Mouse (Mus musculus) cerebral cortex, adult 2 months (tissue): Measurements from ENCODE around the gene Trip12.

Experiments
- WGBS: fragments of 180-500 bp; shearing (Covaris S2); methylation state at CpG from one replicate; pipeline ENCODE4 v1.1.7; 2018; 5-methylcytosine and 5-hydroxymethylcytosine counted together

Gene Trip12

DNA sequence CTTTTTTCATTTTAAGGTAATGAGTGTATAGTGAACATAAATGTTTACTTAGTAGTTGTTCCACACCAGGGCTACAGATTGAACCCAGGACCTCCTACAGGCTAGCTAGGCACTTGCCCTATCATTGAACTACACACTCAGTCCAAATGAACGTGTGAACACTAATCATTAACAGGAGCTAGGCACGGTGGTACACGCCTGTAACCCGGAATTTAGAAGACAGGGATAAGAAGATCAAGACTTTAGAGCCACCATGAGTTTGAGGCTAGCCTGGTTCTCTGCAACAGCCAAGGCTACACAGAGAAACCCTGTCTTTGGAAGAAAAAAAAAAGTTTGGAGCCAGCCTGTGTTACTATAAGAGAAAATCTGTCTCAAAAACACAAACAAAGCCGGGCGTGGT is 19.3 kb upstream of the Trip12 start:
- 96% methylated on average over 6 of the region's 6 CpGs for WGBS

GRCm38 (mm10) chr1:84855756-84856155 is 15.4 kb upstream of the Trip12 start:
- WGBS = 41% methylated on average over 2 of the region's 2 CpGs

DNA sequence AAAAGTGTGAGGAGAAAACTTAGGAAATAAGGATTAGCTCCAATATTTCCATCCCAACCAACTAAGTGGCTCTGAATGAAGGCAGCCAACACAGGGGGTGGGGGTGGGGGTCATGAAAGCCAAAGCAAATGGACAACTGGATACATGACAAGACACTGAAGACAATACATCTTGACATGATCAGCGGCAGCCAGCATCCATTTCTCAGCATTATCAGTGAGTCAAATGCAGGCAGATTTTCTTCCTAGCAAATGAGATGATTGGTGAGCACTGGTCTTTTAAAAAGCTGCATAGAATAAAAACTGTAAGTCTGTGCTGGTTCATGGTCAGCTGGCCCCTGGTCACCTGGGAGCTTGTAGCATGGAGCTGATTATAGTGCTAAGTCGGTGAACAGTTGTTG is 14.7 kb upstream of the Trip12 start:
- WGBS = 76% methylated on average over 2 of the region's 2 CpGs

GRCm38 (mm10) chr1:84853721-84854120 is 13.4 kb upstream of the Trip12 start:
- WGBS = 85% methylated on average over 1 of the region's 1 CpGs

GRCm38 (mm10) chr1:84851512-84852235 is 11.4 kb upstream of the Trip12 start:
- 66% methylated on average over 9 of the region's 9 CpGs for WGBS

GRCm38 (mm10) chr1:84850471-84850870 is 10.2 kb upstream of the Trip12 start:
- 67% methylated on average over 7 of the region's 7 CpGs for WGBS

DNA sequence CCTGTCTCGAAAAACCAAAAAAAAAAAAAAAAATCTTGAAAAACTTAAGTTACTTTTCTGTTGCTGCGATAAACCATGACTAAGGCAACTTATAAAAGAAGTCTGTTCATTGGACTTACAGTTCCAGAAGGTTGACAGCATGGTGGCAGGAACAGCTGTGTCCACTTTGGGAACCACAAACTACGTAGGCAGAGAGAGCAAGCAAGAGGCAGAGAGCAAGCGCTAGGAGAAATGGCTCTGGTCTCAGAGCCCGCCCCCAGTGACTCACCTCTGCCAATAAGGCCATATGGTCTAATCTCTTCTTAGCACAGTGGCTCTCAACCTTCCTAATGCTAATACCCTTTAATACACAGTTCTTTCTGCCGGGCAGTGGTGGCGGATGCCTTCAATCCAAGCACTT is 9.5 kb upstream of the Trip12 start:
- 91% methylated on average over 7 of the region's 7 CpGs for WGBS

DNA sequence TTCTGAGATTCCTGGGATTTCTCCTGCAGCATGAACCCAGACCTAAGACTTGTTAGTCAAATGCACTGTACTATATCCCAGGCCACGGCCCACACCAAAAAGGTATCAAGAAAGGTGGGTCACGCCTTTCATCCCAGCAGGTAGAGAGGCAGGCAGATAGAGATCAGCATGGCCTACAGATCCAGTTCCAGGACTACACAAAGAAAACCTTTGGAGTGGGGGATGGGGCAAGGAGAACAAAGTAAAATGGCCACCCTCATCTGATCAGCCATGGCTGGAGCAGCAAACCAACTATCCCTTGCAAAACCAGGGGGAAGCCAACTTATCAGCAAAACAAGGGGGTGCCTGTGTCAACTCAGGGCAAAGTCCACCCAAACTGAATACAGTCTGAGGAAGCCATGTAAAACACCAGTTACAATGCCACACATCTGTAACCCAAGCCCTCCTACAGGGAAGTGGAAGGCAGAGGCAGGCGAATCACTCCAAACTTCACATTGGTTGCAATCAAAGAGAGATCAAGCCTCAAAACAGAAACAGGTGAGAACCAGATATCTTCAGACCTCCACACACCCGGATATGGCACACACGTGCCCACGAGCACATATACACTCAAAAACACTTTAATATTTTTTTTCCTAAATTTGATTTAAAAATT is 8.6 kb upstream of the Trip12 start:
- WGBS = 97% methylated on average over 6 of the region's 6 CpGs

- 95% methylated on average over 3 of the region's 3 CpGs for WGBS
Observed at GRCm38 (mm10) chr1:84848335-84848734, 8.0 kb upstream of the Trip12 start.

DNA sequence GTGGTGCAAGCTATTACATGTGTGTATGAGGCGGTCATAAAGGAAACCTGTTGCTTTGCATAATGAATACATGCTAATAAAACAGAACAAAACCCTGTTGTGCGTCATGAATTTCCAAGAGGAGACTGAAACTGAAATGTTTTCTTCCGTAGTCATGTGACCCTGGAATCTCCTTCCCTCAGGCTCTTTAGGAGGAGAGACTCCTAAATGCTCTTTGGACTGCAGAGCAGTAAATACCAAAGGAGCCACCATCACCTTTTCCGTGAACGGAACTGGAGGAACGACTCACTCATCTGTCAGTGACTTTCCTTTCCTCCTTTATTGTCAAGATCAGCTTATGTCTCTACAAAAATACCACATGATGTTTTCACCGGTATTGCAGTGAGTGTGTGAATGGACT is 7.4 kb upstream of the Trip12 start:
- 95% methylated on average over 7 of the region's 7 CpGs for WGBS

GRCm38 (mm10) chr1:84843366-84843765 is 3.0 kb upstream of the Trip12 start:
- 96% methylated on average over 2 of the region's 2 CpGs for WGBS

- WGBS = 58% methylated on average over 3 of the region's 3 CpGs
Observed at GRCm38 (mm10) chr1:84841061-84841460, 745 bp upstream of the Trip12 start.

GRCm38 (mm10) chr1:84839309-84840017 is 853 bp downstream of the Trip12 start, which contains the start of gene Fbxo36:
TSS of gene Fbxo36 (plus strand) at chr1:84839841.
- WGBS = under 1% methylated on average over 52 of the region's 54 CpGs

DNA sequence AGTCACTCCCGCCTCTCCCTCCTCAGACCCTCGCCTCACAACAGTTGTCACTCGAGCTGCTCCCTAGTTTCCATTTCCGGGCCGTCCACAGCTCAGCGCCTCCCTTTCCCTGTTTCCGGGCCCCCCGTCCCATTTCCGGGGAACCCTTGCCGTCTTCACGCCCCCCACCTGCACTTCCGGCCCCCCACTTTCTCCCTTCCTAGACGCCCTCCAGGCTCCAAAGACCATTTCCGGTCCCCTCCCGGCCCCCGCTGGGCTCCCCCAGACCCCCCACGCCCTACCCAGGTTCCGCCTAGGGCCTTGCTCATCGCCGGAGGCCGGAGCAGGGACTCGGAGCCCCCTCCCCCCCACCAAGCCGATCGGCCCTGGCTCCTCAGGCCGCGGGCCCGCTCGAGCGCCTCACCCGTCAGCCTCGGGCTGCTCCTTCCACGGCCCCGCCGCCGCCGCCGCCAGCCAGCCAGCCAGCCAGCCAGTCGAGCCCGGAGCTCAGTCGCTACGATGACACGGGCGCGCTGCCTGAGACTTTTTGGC is 1.6 kb downstream of the Trip12 start:
- WGBS = under 1% methylated on average over 42 of the region's 44 CpGs

GRCm38 (mm10) chr1:84838156-84838555 is 2.2 kb downstream of the Trip12 start:
- 0% methylated on average over 22 of the region's 22 CpGs for WGBS

- WGBS = 2% methylated on average over 20 of the region's 20 CpGs
Observed at GRCm38 (mm10) chr1:84837523-84838145, 2.7 kb downstream of the Trip12 start.

DNA sequence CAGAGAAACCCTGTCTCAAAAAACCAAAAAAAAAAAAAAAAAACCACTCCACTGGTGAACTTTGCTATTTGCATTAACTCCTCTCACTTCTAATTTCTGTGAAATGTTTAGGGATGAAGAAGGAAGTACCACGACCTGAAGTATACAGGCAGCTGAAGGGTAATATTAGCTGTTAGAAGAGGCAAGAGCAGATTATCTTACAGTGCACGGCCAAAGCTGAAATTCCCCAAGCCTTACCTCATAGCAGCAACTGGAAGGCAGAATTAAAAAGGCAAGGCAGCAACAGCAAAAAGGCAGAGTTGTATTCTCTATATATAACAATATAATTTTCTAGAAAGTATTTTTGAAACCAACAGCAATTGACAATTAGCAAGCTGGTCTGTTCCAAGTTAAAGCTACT is 15.2 kb downstream of the Trip12 start:
- 62% methylated on average over 2 of the region's 2 CpGs for WGBS

DNA sequence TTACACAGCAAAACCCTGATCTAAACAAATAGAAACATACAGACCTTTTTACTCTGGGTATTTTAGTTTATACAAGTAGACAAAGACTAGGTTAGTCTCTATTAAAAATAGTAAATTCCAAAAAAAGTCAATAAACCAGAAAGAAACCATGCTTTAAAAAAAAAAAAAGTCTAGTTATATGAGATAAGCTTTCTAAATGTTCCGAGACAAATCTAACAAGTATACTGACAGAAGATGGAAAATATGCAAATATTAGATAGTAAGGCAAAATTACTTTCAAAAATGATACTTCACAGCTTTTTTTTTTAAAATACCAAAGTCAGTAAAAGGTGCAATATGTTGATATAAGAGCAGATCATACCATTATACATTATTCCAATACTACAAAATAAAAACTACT is 22.7 kb downstream of the Trip12 start:
- 65% methylated on average over 1 of the region's 1 CpGs for WGBS

DNA sequence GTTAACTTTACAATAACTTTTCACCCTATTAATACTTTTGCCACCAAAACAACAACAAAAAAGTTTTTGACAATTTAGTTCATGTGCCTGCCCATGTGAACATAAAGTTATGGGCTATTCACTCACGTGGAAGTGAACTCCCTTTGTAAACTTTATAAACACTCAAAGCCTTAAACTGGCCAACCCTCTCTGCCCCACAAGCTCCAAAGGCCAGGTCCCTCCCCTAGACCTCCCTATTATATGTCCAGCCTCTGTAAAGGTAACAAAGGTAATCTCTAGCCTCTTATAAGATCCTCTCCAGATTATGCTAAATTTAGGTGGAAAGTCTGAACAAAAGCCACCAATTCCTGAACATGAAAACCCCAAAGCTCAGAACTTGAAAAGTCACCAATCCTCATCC is 36.5 kb downstream of the Trip12 start:
- WGBS = 61% methylated on average over 1 of the region's 1 CpGs

DNA sequence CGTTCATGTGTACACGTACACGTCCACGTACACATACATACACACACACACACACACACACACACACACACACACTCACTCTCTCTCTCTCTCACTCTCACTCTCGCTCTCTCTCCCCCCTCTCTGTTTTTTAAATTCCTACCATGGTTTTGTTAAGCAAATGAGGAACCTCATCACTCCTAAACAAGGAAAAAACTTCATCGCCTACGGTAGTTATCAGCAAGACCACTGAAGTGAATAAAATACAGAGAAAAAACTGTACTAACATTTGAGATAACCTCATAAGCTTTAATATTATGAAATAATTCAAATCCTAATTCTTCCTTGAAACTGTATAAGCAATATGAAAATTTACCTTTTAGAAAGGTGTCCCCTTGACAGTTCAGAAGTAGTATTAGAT is 45.0 kb downstream of the Trip12 start:
- 92% methylated on average over 7 of the region's 7 CpGs for WGBS

DNA sequence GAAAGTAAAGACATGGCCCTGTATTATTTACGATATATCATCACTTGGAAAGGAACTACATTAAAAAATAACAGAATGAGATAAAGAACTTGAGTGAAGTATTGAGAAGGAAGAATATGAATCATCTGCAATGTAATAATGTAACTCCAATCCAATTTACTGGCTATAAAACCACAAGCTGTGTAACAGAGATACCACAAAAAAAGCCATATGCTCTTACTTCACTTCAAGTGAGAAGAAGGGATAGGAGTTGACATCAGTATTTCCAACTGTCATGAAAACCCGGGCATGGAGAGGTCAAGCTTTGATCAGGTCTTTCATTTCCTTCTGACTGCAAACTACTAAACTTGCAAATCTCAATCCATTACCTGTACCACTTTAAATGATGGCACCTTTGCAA is 48.9 kb downstream of the Trip12 start:
- 89% methylated on average over 2 of the region's 2 CpGs for WGBS

- WGBS = 91% methylated on average over 3 of the region's 3 CpGs
Observed at GRCm38 (mm10) chr1:84780630-84781029, 59.7 kb downstream of the Trip12 start.
